Mouse (Mus musculus) lung, embryonic 16.5 days (tissue): ENCODE measurements around the gene Hoxd10. TPM values are rescaled to one million over a fixed set of nuclear protein-coding genes. Genes with fewer than 3 reads are reported as not detected.
A peak's percentile ranks its signal among the peaks of the same experiment; 100 is the strongest.

Source experiments
- ATAC-seq: fragments of 200-750 bp; cut with Nextera tagmentation; 2 replicates; pipeline ENCODE4 v1.8.0; 2017; ENCODE audit warnings: low read depth, mild to moderate bottlenecking, moderate library complexity
- H3K27ac ChIP-seq: fragments of 300-500 bp; sonication (generic); 2 replicates; pipeline ENCODE4 v1.5.1; 2014; ENCODE audit warnings: mild to moderate bottlenecking, control low read depth, low read length
- H3K27me3 ChIP-seq: fragments of 300-500 bp; sonication (generic); 2 replicates; pipeline ENCODE4 v1.6.1; 2014; ENCODE audit warnings: low read depth, low read length, mixed read lengths; ENCODE audit not compliant: control insufficient read depth, insufficient read depth
- H3K36me3 ChIP-seq: fragments of 300-500 bp; sonication (generic); 2 replicates; pipeline ENCODE4 v1.6.1; 2014; ENCODE audit warnings: low read length; ENCODE audit not compliant: control insufficient read depth, insufficient read depth
- H3K4me1 ChIP-seq: fragments of 300-500 bp; sonication (generic); replicated peaks from 2 replicates; pipeline ENCODE4 v1.6.1; 2014; ENCODE audit warnings: low read length, mixed read lengths; ENCODE audit not compliant: control insufficient read depth, insufficient read depth
- H3K4me2 ChIP-seq: fragments of 300-500 bp; sonication (generic); 2 replicates; pipeline ENCODE4 v1.6.1; 2014; ENCODE audit warnings: low read depth, low read length, control low read depth
- H3K4me3 ChIP-seq: fragments of 300-500 bp; sonication (generic); 2 replicates; pipeline ENCODE4 v1.5.1; 2014; ENCODE audit warnings: mild to moderate bottlenecking, low read length, control low read depth
- H3K9ac ChIP-seq: fragments of 300-500 bp; sonication (generic); 2 replicates; pipeline ENCODE4 v1.6.1; 2014; ENCODE audit warnings: low read length, control low read depth
- H3K9me3 ChIP-seq: fragments of 300-500 bp; sonication (generic); 2 replicates; pipeline ENCODE4 v1.6.1; 2016; ENCODE audit warnings: low read length; ENCODE audit not compliant: control insufficient read depth
- WGBS: fragments of 180-500 bp; shearing (Covaris S2); extraction: QIAGEN DNeasy Blood & Tissue Kit; methylation state at CpG from one replicate; pipeline ENCODE4 v1.1.7; 2014; 5-methylcytosine and 5-hydroxymethylcytosine counted together
- polyA plus RNA-seq: library from polyadenylated mRNA; unstranded; fragments of >200 nt; fragmentation: Nextera tagmentation; extraction: Ambion mirVana; gene quantifications from 2 replicates; pipeline ENCODE4 v1.2.1, GENCODE M21; 2015

Hoxd10 gene
- polyA plus RNA-seq, 1 experiment from 2014 or later, result 0.19 TPM

DNA sequence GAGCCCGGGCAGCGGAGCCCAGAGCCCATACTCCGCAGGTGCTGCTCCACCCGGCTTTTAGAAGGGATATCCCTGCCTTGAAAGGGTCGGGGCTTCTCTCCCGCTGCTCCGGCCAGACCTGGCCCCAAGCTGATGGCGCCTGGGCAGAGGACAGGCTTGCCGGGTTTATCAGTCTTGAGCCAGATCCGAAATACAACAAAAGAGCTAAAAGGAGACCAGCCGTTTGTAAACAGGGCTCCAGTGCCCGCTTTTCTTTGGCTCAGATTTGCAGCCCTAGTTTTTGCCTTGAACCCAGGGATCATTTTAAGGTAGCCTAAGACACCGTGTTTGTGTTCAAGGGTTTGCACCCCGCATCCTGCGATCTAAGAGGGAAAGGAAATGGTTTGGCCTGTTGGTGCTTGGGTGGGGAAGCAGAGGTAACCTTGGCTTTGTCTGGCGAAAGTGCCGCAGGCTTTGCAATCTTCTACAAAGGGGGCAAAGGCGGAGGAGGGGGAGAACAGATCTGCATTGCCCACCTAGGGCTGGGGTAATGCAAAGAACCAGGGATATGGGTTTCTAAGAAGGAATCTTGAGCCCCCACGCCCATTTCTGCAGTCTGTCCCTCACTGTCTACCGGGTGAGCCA is 1.2 kb downstream of the Hoxd10 start:
- Histone ChIP-seq H3K4me3 (no peak overlapping the region), H3K36me3 (no peaks in the 10 kb centered on the region), H3K27ac (no peak overlapping the region), H3K9ac (no peak overlapping the region), H3K27me3 (peaks cover 93% of the 10 kb centered on the region), H3K4me2 (no peak overlapping the region), H3K4me1 (peaks cover 2% of the 10 kb centered on the region; the same call in 1 of the 2 replicates), H3K9me3 (no peaks in the 10 kb centered on the region)
- 1% methylated on average over 20 of the region's 20 CpGs for WGBS
- no peak for ATAC-seq

DNA sequence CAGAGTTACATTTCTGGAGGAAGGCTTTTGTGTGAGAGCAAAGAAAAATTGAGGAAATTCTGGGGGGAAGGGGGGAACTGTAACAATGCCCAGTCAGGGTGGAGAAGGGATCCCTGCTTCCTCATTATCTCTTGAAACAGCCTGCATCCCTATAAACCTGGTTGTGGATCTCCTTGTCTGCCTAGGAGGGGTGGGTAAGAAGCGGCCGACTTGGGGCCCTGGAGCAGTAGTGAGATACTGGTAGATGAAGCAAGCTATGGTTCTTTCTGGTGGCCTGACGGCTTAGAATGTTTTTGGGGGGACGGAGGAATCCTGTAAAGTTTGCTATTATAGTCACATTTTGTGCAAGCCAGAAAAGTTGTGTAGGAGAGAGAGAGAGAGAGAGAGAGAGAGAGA is 1.7 kb downstream of the Hoxd10 start:
- H3K4me1 ChIP-seq, result peaks cover 4% of the 10 kb centered on the region
- 7% methylated on average over 4 of the region's 4 CpGs for WGBS
- H3K4me2 ChIP-seq, result no peak overlapping the region
- H3K36me3 ChIP-seq, result no peaks in the 10 kb centered on the region
- no peak for ATAC-seq
- H3K9ac ChIP-seq, result no peak overlapping the region
- no peak overlapping the region for H3K27ac ChIP-seq
- H3K9me3 ChIP-seq, result no peaks in the 10 kb centered on the region
- H3K27me3 ChIP-seq, result peaks cover 93% of the 10 kb centered on the region
- no peak overlapping the region for H3K4me3 ChIP-seq

DNA sequence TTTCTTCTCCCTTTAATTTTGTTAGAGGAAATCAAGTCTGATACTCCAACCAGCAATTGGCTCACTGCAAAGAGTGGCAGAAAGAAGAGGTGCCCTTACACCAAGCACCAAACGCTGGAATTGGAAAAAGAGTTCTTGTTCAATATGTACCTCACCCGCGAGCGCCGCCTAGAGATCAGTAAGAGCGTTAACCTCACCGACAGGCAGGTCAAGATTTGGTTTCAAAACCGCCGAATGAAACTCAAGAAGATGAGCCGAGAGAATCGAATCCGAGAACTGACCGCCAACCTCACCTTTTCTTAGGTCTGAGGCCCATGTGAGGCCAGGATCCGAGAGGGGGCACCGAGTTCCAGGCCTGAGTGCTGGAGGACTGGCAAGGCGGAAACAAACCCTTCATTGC is 2.3 kb downstream of the Hoxd10 start:
- Histone ChIP-seq H3K4me2 (no peak overlapping the region), H3K4me1 (peaks cover 4% of the 10 kb centered on the region), H3K9me3 (no peaks in the 10 kb centered on the region), H3K36me3 (no peaks in the 10 kb centered on the region), H3K9ac (no peak overlapping the region), H3K27ac (no peak overlapping the region), H3K4me3 (no peak overlapping the region), H3K27me3 (peaks cover 94% of the 10 kb centered on the region)
- no peak for ATAC-seq
- WGBS, result 3% methylated on average over 16 of the region's 16 CpGs

DNA sequence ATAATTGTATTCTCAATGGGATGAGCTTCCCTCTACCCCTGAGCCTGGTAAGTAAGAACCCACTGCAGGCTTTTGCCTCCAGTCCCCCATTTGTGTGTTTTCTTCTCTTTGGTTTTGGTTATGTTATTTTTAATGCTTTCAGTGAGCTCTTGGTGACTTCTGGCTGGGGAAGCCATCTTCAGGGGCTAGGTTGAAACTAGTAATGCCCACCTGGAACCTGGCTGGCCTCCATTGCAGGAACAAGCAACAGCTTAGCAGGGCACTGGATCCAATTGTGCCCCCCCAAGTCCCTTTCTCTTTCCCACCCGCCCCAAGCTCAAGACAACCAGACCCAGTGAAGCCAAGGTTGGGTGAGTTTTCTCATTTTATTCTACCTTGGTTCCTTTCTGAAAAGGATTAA is 3.7 kb downstream of the Hoxd10 start:
- Histone ChIP-seq H3K4me1 (peaks cover 4% of the 10 kb centered on the region), H3K4me3 (no peak overlapping the region), H3K9me3 (no peaks in the 10 kb centered on the region), H3K9ac (no peak overlapping the region), H3K27ac (no peak overlapping the region), H3K4me2 (no peak overlapping the region), H3K36me3 (no peaks in the 10 kb centered on the region), H3K27me3 (peaks cover 96% of the 10 kb centered on the region)
- ATAC-seq, result no peak
- 5% methylated on average over 1 of the region's 1 CpGs for WGBS

DNA sequence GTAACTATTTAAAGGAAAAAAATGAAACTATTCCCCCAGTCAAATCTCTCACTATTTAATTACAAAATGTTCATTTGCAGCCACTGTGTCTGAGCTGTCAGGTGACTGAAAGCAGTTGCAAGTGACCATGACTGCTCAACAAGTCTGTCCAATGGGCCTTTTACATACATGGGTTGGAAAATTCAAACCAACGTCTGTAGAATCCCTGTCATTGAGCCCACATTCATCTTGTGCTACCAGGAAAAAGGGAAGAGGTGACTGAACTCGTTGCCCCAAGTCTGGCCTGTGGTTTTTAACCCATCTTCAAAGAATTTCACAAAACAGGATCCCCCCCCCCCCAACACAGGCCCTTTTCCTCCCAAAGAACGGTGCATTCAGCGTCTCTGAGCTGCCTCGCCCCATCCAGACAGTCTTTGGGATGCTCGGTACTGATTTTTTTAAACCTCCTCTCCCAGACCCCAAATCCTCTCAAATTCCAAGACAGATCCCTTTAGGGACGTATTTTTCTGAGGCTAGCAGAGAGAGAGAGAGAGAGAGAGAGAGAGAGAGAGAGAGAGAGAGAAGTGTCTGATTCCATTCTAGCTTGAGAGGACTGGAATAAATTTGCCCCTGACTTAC is 4.2 kb downstream of the Hoxd10 start:
- peaks cover 100% of the 10 kb centered on the region for H3K27me3 ChIP-seq
- H3K36me3 ChIP-seq, result no peaks in the 10 kb centered on the region
- no peak overlapping the region for H3K27ac ChIP-seq
- no peak overlapping the region for H3K9ac ChIP-seq
- H3K9me3 ChIP-seq, result no peaks in the 10 kb centered on the region
- no peak overlapping the region for H3K4me3 ChIP-seq
- H3K4me1 ChIP-seq, result peaks cover 4% of the 10 kb centered on the region
- 3% methylated on average over 7 of the region's 7 CpGs for WGBS
- ATAC-seq, result no peak
- H3K4me2 ChIP-seq, result no peak overlapping the region

DNA sequence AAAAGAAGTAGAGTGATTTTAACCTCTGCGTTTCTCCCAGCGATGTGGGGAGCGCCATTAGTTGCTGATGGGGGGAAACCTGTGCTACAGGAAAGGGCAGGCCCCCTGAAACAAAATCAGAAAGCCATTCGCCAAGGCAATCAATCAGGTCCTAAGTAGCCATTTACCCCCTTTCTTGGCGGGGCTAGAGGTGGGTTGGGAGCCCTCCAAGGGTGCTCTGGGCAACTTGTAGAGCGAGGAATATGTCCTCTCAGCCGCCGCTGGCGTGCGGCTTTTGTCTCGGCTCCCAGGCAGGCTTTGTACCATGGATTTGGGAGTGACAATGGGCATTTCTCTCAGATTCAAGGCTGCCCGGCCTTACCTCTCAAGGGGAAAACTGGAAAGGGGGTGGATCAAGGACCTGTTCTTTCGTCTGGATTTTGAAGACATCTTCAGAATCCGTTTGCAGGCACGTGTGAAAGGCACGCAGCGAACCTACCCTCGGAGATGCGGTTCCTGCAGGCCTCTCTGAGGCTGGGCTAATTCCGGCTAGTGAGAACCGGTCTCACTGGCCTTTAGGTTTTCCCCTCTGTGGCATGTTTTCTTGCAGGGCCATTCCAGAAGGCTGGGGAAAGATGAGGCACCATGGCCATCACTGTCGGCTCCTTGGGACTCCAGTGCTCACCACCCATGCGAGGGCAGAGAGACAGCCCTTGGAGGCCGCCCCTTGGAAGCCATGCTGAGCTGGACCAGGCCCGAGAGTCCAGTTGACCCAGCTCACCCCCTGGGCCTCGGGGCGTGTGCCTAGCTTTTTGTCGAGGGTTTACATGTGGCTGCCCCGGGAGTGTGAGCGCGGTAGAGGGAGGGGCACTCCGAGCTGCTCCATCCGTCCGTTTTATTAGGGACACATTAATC is 5.0 kb downstream of the Hoxd10 start:
- Histone ChIP-seq H3K27me3 (peaks cover 100% of the 10 kb centered on the region), H3K27ac (no peak overlapping the region), H3K4me1 (peaks cover 4% of the 10 kb centered on the region), H3K4me2 (no peak overlapping the region), H3K9me3 (no peaks in the 10 kb centered on the region), H3K4me3 (no peak overlapping the region), H3K9ac (no peak overlapping the region), H3K36me3 (no peaks in the 10 kb centered on the region)
- 4% methylated on average over 34 of the region's 34 CpGs for WGBS
- ATAC-seq, result no peak

DNA sequence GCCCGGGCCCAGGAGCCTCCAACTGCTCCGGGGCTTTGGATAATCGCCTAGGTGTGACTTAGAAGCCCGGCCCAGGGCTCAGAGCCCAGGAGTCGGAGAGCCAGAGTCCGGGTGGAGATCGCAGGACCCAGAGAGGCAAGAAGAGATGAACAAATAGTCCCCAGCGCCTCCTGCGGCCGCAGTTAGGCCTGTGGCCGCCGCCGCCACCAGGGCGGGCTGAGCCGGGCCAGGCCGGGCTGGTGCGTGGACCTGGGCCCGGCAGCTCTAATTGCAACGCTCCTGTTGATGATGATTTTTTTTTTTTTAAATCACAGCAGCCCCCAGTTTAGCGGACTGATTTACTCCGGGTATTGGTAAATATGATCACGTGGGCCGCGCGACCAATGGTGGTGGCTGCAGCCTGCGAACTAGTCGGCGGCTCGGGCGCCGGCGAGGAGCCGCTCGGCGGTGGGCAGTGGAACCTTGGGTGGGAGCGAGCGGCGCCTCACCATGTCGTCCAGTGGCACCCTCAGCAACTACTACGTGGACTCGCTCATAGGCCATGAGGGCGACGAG is 5.9 kb downstream of the Hoxd10 start, which contains the start of gene Hoxd9:
Gene Hoxd9 (plus strand): TSS at position 161 of the 555 bp plus-strand sequence.
- H3K9ac ChIP-seq, result no peak within 1 kb of the TSS
- H3K27ac ChIP-seq, result no peak within 1 kb of the TSS
- H3K4me2 ChIP-seq, result peak within 1 kb of the TSS; percentile 52
- peaks cover 4% of the 10 kb centered on the region for H3K4me1 ChIP-seq
- peaks cover 97% of the 10 kb centered on the region for H3K27me3 ChIP-seq
- H3K36me3 ChIP-seq, result no peaks in the 10 kb centered on the region
- peak within 1 kb of the TSS; percentile 31 for H3K4me3 ChIP-seq
- H3K9me3 ChIP-seq, result no peaks in the 10 kb centered on the region
- WGBS, result under 1% methylated on average over 41 of the region's 43 CpGs
- peak; percentile 54 for ATAC-seq

DNA sequence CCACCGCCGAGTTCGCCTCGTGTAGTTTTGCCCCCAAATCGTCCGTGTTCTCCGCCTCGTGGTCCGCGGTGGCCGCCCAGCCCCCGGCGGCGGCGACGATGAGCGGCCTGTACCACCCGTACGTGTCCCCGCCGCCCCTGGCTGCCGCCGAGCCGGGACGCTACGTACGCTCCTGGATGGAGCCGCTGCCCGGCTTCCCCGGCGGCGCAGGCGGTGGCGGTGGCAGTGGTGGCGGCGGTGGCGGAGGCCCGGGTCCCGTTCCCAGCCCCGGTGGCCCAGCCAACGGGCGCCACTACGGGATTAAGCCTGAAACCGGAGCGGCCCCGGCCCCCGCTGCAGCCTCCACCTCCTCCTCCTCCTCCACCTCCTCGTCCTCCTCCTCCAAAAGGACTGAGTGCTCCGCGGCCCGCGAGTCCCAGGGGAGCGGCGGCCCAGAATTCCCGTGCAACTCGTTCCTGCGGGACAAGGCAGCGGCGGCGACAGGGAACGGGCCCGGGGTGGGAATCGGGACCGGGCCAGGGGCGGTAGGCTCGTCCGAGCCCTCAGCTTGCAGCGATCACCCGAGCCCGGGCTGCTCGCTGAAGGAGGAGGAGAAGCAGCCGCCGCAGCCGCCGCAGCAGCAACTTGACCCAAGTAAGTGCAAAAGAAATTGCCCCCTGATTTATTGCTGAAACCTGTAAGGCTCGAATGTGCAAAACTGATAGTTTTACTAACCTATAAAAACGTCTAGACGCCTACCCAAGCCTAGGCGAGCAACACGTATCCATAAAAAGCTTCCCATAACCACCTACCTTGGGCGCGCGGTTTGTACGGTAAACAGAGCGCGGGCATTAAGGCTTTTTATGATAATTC is 6.7 kb downstream of the Hoxd10 start:
- Histone ChIP-seq H3K4me3 (peak overlapping the region; percentile 31), H3K9me3 (no peaks in the 10 kb centered on the region), H3K4me1 (peaks cover 4% of the 10 kb centered on the region), H3K27ac (no peak overlapping the region), H3K27me3 (peaks cover 97% of the 10 kb centered on the region), H3K9ac (no peak overlapping the region), H3K36me3 (no peaks in the 10 kb centered on the region), H3K4me2 (peak overlapping the region; percentile 52)
- peak; percentile 58 for ATAC-seq
- WGBS, result under 1% methylated on average over 85 of the region's 86 CpGs
